Mouse (Mus musculus): ENCODE data around the gene Rxfp1. TPM values are rescaled to one million over a fixed set of nuclear protein-coding genes. Genes with fewer than 3 reads are reported as not detected.
"Not testable (repeated sequence)": the region's sequence is repeated elsewhere in the genome, so short reads cannot be mapped to it uniquely, and the experiment has no call there.

Rxfp1 gene
- polyA plus RNA-seq, 1 experiment from 2014 or later: not detected

DNA sequence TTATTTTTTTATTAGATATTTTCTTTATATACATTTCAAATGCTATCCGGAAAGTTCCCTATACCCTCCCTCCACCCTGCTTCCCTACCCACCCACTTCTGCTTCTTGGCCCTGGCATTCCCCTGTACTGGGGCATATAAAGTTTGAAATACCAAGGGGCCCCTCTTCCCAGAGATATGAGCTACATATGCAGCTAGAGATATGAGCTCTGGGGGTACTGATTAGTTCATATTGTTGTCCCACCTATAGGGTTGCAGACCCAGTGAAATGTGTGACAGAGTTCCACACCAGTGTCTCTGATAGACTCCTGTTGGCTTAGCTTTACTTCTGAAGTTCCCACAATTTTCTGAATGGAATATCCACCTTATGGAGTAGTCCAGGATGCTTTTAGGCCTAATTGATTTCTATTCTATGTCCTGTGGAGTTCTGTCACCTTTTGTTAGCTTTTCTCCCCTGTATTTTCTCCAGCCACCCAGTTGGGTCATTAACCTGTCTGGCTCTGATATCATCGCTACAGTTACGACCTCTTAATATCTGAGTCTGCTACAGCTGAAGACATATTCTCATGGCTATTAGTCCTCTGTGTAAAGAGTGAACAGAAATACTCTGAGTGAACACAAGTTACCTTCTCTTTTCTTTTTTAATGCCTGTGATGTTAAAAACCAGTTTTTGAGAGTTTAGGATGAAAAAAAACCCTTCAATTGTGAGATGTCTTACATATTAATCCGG lies 16.8 kb downstream of the Rxfp1 start:
- Histone ChIP-seq H3K4me1 (replicated peaks) (peaks cover 32% of the 10 kb centered on the region), H3K4me3 (replicated peaks) (no peak overlapping the region), H3K4me2 (peak overlapping the region; percentile 34), H3K9me3 (replicated peaks) (no peaks in the 10 kb centered on the region), H3K27me3 (no peaks in the 10 kb centered on the region), H3K36me3 (no peaks in the 10 kb centered on the region), H3K9ac (no peak overlapping the region), H3K27ac (peak overlapping the region; percentile 53)
- peak; percentile 53 for DNase-seq
- WGBS (ENCODE audit: insufficient replicate concordance): 47% methylated on average over 4 of the region's 4 CpGs
- peak; percentile 95 for ATAC-seq (ENCODE audit: low read depth)

DNA sequence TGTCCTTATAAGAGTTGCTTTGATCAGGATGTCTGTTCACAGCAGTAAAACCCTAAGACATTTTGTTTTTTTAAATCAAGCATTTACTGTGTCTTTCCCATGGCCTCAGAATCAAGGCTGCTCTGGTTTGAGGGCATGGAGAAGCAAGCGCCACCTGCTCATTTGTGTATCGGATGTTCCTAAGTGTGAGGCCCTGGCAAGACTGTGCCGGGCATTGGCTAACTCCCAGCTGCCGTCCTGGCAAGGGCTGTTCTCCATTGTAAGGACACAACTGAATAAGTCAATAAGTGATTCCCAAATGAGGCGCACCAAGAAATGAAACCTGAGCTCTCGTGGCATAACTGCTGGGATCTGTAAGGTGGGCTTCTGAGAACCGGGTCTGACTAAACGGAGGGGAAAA lies 31.2 kb downstream of the Rxfp1 start:
- H3K9ac ChIP-seq: no peak overlapping the region
- no peak overlapping the region for H3K4me2 ChIP-seq
- ATAC-seq (ENCODE audit: low read depth) (no peak), DNase-seq (no peak)
- no peaks in the 10 kb centered on the region for H3K27me3 ChIP-seq
- H3K4me1 ChIP-seq (replicated peaks): no peaks in the 10 kb centered on the region
- no peak overlapping the region for H3K4me3 ChIP-seq (replicated peaks)
- no peaks in the 10 kb centered on the region for H3K36me3 ChIP-seq
- no peak overlapping the region for H3K27ac ChIP-seq
- WGBS (ENCODE audit: insufficient replicate concordance): 80% methylated on average over 8 of the region's 8 CpGs
- no peaks in the 10 kb centered on the region for H3K9me3 ChIP-seq (replicated peaks)

DNA sequence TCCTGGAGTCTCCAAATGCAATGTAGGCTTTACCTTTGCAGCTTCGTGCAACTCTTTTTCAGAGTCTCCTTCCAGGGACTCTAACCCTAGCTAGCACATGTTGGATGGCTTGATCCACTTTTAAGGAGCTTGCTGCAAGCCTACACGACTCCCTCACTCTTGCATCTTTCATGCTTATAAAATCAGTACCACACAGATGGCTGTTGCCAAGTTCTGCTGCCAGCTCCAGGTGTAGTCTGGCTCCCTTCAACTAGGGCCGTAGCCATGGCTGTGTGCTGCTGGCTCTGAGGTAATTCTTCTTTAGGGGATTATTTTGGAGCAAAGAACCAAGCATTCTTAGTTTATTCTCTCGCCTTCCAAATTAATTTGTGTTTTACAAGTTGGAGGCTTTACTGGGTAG lies 34.5 kb downstream of the Rxfp1 start:
- H3K27me3 ChIP-seq: no peaks in the 10 kb centered on the region
- 61% methylated on average over 4 of the region's 4 CpGs for WGBS (ENCODE audit: insufficient replicate concordance)
- DNase-seq (no peak), ATAC-seq (ENCODE audit: low read depth) (no peak)
- H3K27ac ChIP-seq: no peak overlapping the region
- H3K9me3 ChIP-seq (replicated peaks): no peaks in the 10 kb centered on the region
- no peaks in the 10 kb centered on the region for H3K36me3 ChIP-seq
- H3K4me3 ChIP-seq (replicated peaks): no peak overlapping the region
- H3K4me1 ChIP-seq (replicated peaks): no peaks in the 10 kb centered on the region; the same call in 1 of the 2 replicates
- no peak overlapping the region for H3K9ac ChIP-seq
- no peak overlapping the region for H3K4me2 ChIP-seq

DNA sequence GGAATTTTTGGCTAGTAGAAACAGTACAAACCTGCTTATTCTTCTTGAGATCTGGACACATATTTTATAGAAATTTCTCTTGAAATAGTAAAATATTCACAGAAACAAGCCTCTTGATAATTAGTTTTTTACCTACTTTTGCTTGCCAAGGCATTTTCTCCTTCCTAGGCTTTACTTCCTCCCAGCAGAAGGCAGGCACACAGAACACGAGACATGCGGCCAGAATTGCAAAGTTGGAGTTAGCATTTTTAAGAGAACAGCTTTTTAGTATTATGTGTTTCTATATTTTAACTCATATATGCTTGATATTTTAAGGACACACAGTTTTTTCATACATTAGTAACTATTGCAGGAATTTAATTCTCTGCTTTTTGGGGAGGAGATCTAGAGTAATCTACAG lies 45.7 kb downstream of the Rxfp1 start:
- no peaks in the 10 kb centered on the region for H3K9me3 ChIP-seq (replicated peaks)
- WGBS (ENCODE audit: insufficient replicate concordance): 77% methylated on average over 2 of the region's 2 CpGs
- no peaks in the 10 kb centered on the region for H3K36me3 ChIP-seq
- no peaks in the 10 kb centered on the region for H3K4me1 ChIP-seq (replicated peaks)
- no peak for DNase-seq
- H3K27me3 ChIP-seq: no peaks in the 10 kb centered on the region
- H3K4me2 ChIP-seq: no peak overlapping the region
- H3K4me3 ChIP-seq (replicated peaks): no peak overlapping the region
- ATAC-seq (ENCODE audit: low read depth): no peak
- H3K9ac ChIP-seq: no peak overlapping the region
- H3K27ac ChIP-seq: no peak overlapping the region

DNA sequence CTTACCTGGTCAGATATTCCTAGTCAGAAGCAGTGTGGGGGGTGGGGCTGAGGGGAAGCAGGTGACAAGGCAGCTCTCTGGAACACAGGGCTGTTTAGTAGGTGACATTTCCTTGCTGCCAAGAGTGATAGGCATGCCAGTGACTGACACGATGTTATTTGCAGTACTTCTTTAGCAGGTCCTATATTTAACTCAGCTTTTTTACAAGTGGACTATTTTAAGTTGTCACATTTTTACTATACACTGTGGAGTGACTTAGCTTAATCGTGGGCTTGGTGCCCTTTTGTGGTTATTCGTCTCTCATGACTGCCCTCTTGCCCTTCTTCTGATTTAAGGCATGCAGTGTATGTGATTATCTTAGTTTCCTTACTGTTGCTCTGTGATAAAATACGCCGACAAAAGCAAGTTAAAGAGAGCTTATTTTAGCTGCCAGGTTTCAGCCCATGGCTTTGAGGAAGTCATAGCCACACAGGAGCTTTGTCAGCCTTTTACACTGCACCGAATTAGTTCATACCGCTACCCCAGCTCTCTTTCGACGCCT lies 47.5 kb downstream of the Rxfp1 start:
- ATAC-seq (ENCODE audit: low read depth): no peak

DNA sequence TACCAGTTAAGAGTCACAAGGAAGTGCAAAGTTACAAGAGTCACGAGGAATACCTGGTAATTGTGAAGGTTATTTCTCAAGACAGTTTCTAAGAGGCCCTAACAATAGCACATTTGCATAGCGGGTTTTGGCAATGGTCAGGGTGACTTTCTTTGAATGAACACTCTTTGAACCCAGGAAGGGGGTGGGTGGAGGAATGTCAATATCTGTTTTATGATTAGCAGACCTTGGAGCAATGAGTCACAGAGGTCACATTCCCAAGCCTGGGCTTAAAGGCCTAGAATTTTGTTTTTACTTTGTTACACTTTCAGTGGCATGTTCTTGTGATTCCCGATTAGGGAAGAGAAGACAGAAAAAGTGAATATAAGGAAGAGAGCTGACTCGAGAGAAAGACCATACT lies 49.6 kb downstream of the Rxfp1 start:
- ATAC-seq (ENCODE audit: low read depth); H3K9ac ChIP-seq; H3K36me3 ChIP-seq; DNase-seq; H3K9me3 ChIP-seq (replicated peaks); H3K4me3 ChIP-seq (replicated peaks); H3K27me3 ChIP-seq; H3K27ac ChIP-seq; H3K4me2 ChIP-seq; H3K4me1 ChIP-seq (replicated peaks): not testable (repeated sequence)
- WGBS (ENCODE audit: insufficient replicate concordance): 66% methylated on average over 4 of the region's 4 CpGs

More for the DNA sequence above, 47.5 kb downstream of the Rxfp1 start:
- WGBS (ENCODE audit: insufficient replicate concordance): 48% methylated on average over 9 of the region's 9 CpGs
- no peaks in the 10 kb centered on the region for H3K36me3 ChIP-seq
- H3K27ac ChIP-seq: no peak overlapping the region
- no peaks in the 10 kb centered on the region for H3K27me3 ChIP-seq
- no peaks in the 10 kb centered on the region for H3K9me3 ChIP-seq (replicated peaks)
- no peak overlapping the region for H3K4me3 ChIP-seq (replicated peaks)
- H3K9ac ChIP-seq: no peak overlapping the region
- H3K4me1 ChIP-seq (replicated peaks): no peaks in the 10 kb centered on the region
- no peak for DNase-seq
- no peak overlapping the region for H3K4me2 ChIP-seq

DNA sequence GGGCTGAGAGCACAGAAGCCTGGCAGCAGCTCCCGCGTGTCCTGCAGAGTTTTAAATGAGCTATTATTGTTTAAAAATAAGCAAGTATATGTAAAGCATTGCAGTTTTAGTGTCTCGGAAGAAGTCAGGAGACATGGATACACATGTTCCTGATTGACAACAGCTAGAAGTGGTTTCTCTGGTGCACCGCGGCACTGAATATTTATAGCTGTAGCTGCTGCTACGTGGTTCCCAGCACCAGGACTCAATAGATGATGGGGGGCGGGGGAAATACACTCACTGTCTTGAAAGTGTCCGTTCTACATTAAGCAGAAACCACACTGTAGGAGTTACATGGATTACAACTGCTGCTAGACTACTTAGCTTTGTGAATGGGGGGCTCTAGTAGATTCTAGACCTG lies 54.2 kb downstream of the Rxfp1 start:
- Histone ChIP-seq H3K27me3 (no peaks in the 10 kb centered on the region), H3K36me3 (no peaks in the 10 kb centered on the region), H3K9ac (no peak overlapping the region), H3K4me3 (replicated peaks) (no peak overlapping the region), H3K27ac (no peak overlapping the region), H3K4me1 (replicated peaks) (peaks cover 8% of the 10 kb centered on the region), H3K4me2 (no peak overlapping the region), H3K9me3 (replicated peaks) (no peaks in the 10 kb centered on the region)
- ATAC-seq (ENCODE audit: low read depth) (no peak), DNase-seq (no peak)
- 64% methylated on average over 8 of the region's 8 CpGs for WGBS (ENCODE audit: insufficient replicate concordance)

DNA sequence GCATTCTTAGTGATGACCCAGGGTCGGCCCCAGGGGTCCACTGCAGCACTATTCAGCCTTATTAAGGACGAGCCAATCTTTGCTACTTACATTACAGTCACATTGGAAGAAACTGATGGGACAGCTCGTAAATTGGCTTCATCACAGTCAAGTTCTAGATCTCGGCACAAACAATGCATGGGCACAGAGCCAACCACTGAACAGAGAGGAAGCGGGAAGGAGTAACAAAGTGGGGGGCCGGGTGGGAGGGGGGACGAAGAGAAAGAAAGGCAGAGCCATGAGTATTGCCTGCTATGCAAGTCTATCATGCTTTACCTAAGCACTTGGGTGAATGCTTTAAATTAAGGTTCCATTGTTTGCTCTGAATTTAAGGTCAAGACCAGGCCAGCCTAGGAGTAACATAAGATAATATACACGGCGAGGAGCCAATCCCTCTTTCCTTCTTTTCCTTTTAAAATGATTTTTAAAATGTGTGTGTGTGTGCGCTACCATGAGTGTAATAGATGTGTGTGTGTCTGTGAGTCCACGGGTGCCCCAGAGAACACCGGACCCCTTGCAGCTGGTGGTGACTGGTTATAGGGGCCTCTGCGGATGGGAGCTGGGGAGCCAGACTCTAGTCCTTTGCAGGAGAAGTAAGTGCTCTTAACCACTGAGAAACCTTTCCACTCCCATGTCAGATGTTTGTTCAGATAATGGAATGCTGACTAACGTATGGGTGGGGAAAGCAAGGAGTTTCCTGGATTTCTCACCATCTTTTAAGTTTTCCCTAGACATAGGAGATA lies 55.1 kb downstream of the Rxfp1 start:
- H3K36me3 ChIP-seq: no peaks in the 10 kb centered on the region
- ATAC-seq (ENCODE audit: low read depth): no peak
- no peaks in the 10 kb centered on the region for H3K27me3 ChIP-seq
- H3K4me3 ChIP-seq (replicated peaks): no peak overlapping the region
- no peak for DNase-seq
- H3K9ac ChIP-seq: no peak overlapping the region
- WGBS (ENCODE audit: insufficient replicate concordance): 62% methylated on average over 14 of the region's 14 CpGs
- no peaks in the 10 kb centered on the region for H3K9me3 ChIP-seq (replicated peaks)
- H3K4me2 ChIP-seq: no peak overlapping the region
- H3K27ac ChIP-seq: no peak overlapping the region
- peaks cover 8% of the 10 kb centered on the region for H3K4me1 ChIP-seq (replicated peaks)

DNA sequence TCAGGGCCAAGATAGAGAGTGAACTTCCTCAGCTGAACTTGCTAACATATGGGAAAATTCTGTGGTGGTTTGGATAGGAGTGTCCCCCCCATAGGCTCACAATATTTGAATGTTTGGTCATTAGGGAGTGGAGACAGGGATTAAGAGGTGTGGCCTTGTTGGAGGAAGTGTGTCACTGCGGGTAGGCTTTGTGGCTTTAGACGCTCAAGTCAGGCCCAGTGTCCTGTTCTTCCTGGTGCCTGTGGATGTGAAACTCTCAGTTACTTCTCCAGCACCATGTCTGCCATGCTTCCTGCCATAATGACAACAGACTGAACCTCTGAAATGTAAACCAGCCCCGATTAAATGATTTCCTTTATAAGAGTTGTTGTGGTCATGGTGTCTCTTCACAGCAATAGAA lies 61.3 kb downstream of the Rxfp1 start:
- DNase-seq (no peak), ATAC-seq (ENCODE audit: low read depth) (no peak)
- Histone ChIP-seq H3K9ac (no peak overlapping the region), H3K4me1 (replicated peaks) (no peaks in the 10 kb centered on the region), H3K4me3 (replicated peaks) (no peak overlapping the region), H3K27ac (no peak overlapping the region), H3K36me3 (no peaks in the 10 kb centered on the region), H3K4me2 (no peak overlapping the region), H3K27me3 (no peaks in the 10 kb centered on the region), H3K9me3 (replicated peaks) (no peaks in the 10 kb centered on the region)
- WGBS (ENCODE audit: insufficient replicate concordance): 54% methylated on average over 3 of the region's 3 CpGs

DNA sequence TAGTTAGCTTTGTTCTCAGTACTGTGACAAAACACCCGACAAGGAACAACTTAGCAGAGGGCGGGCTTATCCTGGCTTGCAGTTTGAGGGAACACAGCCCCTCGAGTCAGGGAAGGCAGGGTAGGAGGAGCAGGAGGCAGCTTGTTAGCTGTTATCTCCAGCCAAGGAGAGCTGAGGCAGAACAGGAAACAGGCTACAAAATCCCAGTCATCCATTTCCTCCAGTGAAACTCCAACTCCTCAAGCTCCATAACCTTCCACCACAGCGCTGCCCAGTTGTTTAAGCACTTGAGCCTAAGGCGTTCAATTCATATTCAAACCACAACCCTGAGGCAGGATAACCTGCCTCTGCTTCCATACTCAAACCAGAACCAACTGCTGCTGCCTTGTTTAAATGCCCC lies 63.0 kb downstream of the Rxfp1 start:
- no peak overlapping the region for H3K4me2 ChIP-seq
- no peak for ATAC-seq (ENCODE audit: low read depth)
- 54% methylated on average over 5 of the region's 5 CpGs for WGBS (ENCODE audit: insufficient replicate concordance)
- no peak overlapping the region for H3K4me3 ChIP-seq (replicated peaks)
- no peak overlapping the region for H3K9ac ChIP-seq
- H3K4me1 ChIP-seq (replicated peaks): no peaks in the 10 kb centered on the region
- no peaks in the 10 kb centered on the region for H3K36me3 ChIP-seq
- H3K27ac ChIP-seq: no peak overlapping the region
- no peak for DNase-seq
- H3K27me3 ChIP-seq: no peaks in the 10 kb centered on the region
- H3K9me3 ChIP-seq (replicated peaks): no peaks in the 10 kb centered on the region

DNA sequence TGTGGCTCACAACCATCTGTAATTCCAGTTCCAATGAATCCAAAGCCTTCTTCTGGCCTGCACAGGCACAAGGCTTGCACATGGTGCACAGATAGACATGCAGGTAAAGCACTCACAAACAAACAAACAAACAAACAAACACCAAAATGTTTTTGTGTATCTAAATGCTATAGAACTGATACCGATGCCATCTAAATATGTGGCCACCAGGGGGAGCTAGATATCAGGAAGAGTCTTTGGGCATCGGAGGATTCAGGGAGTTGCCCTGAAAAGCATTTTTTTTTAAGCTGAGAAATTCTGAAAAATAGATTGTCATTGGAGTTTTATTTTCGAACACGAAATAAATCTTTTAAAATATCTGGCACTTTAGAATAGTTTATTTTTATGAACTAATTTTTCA lies 64.6 kb downstream of the Rxfp1 start:
- no peak overlapping the region for H3K4me3 ChIP-seq (replicated peaks)

More for the DNA sequence above, 64.6 kb downstream of the Rxfp1 start:
- H3K27ac ChIP-seq: no peak overlapping the region
- no peaks in the 10 kb centered on the region for H3K36me3 ChIP-seq
- DNase-seq: peak; percentile 18
- H3K9ac ChIP-seq: no peak overlapping the region
- no peaks in the 10 kb centered on the region for H3K27me3 ChIP-seq
- ATAC-seq (ENCODE audit: low read depth): no peak
- 8% methylated on average over 4 of the region's 4 CpGs for WGBS (ENCODE audit: insufficient replicate concordance)
- no peak overlapping the region for H3K4me2 ChIP-seq
- no peaks in the 10 kb centered on the region for H3K4me1 ChIP-seq (replicated peaks)
- no peaks in the 10 kb centered on the region for H3K9me3 ChIP-seq (replicated peaks)
